Mouse (Mus musculus) splenic B cell, adult 2 months (primary cell): ENCODE measurements around the gene Olfr491.

ENCODE experiments used
- DNase-seq: peaks from one replicate; pipeline ENCODE4 v3.0.0-alpha.2; 2011; ENCODE audit warnings: low read depth, low spot score
- H3K27me3 ChIP-seq: 2 replicates; pipeline ENCODE4 v1.6.1; 2012; ENCODE audit warnings: mild to moderate bottlenecking, low read length, moderate library complexity, mixed read lengths; ENCODE audit not compliant: control insufficient read depth, poor library complexity, insufficient read depth, severe bottlenecking
- H3K36me3 ChIP-seq: 2 replicates; pipeline ENCODE4 v1.6.1; 2012; ENCODE audit warnings: mild to moderate bottlenecking, low read length, moderate library complexity, mixed read lengths; ENCODE audit not compliant: control insufficient read depth, poor library complexity, insufficient read depth, severe bottlenecking

Gene Olfr491

DNA sequence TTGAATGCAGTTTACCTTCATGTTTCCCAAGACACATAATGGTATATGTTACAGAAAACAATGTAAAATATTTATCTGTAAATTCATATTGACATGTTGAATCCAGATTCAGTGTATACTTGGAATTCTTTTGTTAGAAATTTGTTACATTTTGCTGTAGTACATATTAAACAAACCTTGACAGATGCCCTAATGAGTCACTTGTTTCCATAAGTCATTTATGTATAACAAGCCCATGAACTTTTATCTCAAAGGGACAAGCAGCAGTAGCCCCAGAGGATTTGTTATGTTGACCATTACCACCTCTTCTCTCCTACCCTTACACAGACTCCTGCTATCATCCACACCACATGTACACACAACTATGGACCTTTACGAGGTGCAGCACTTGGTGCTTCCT lies at the start of gene Olfr491:
Gene Olfr491, plus strand, starts transcription at position 301 of the 400 bp plus-strand sequence.
- H3K36me3 ChIP-seq, result no peaks in the 10 kb centered on the region
- DNase-seq, result no peak
- H3K27me3 ChIP-seq, result no peaks in the 10 kb centered on the region

DNA sequence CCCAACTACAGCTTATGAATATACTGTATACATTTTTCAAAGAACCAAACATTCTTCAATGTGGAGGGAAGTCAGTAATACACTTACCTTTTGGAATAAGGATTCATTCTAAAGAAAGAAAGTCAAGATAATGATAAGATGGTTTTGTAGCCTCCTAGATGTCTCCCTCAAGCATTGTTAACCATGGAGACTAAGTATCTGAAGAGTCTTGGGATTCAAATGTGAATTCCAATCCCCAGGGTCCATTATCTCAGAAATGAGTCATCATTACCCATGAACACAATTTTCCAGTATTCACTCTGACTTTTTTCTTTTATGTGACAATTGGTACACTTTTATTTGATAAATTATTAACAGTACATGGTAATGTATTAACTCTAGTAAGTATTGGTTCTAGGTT lies 24.4 kb upstream of the Olfr491 start, which contains the start of gene Olfr490:
Gene Olfr490, minus strand, starts transcription at position 101 of the 400 bp plus-strand sequence.
- no peaks in the 10 kb centered on the region for H3K36me3 ChIP-seq
- DNase-seq, result no peak
- no peaks in the 10 kb centered on the region for H3K27me3 ChIP-seq

DNA sequence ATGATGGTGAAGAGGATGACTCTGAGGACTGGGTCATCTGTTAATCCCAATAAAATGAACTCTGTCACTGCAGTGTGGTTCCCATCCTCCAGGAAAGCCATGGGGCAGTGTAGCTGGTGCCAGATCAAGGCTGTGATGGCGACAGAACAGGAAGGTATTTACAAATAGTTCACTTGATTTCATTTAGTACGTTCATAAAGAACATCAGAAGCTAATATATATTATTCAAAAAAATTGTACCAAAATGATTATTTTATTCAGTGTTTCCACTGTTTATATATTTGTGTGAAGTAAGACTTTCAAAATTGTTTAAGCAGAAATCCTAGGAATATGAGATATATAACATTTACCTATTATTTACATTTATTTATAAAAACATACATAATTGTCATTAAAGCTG lies 10.3 kb downstream of the Olfr491 start, which contains the start of gene Olfr492:
Gene Olfr492, minus strand, starts transcription at position 101 of the 400 bp plus-strand sequence.
- DNase-seq, result no peak
- no peaks in the 10 kb centered on the region for H3K36me3 ChIP-seq
- H3K27me3 ChIP-seq, result no peaks in the 10 kb centered on the region

DNA sequence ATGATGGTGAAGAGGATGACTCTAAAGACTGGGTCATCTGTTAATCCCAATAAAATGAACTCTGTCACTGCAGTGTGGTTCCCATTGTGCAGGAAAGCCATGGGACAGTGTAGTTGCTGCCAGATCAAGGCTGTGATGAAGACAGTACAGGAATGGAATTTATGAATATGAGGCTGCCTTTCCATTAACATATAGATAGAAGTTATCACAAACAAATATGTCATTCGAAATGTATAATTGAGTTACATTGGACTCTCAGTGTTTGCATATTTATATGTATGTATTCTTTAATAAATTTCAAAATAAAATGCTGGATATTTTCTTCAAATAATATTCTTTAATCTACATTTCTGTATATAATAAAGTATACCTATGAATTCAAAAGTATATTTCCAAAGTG lies 33.6 kb downstream of the Olfr491 start, which contains the start of gene Olfr493:
Gene Olfr493, minus strand, starts transcription at position 101 of the 400 bp plus-strand sequence.
- no peaks in the 10 kb centered on the region for H3K27me3 ChIP-seq
- H3K36me3 ChIP-seq, result no peaks in the 10 kb centered on the region
- DNase-seq, result no peak

DNA sequence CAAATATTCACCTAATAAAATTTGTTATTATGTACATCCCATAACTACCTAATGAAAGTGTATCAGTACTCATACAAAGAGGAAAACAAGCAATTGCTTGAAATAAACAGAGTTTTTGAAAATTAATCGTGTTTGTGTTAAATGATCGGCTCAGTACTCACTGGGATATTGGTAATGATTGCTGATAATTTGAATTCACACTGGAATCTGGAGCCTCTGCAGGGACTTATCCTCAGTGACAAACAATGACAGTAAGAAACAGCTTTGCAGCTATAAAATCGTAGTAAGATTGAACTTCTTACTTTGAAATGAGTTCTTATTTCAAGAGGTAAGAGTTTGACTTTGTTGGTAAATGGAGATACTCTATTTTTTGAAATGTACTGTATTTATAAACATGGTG lies 51.8 kb downstream of the Olfr491 start, which contains the start of gene Olfr494:
Gene Olfr494, plus strand, starts transcription at position 301 of the 400 bp plus-strand sequence.
- H3K27me3 ChIP-seq, result no peaks in the 10 kb centered on the region
- no peaks in the 10 kb centered on the region for H3K36me3 ChIP-seq
- DNase-seq, result no peak
